Mouse (Mus musculus): ENCODE data around the gene Trib2.

DNA sequence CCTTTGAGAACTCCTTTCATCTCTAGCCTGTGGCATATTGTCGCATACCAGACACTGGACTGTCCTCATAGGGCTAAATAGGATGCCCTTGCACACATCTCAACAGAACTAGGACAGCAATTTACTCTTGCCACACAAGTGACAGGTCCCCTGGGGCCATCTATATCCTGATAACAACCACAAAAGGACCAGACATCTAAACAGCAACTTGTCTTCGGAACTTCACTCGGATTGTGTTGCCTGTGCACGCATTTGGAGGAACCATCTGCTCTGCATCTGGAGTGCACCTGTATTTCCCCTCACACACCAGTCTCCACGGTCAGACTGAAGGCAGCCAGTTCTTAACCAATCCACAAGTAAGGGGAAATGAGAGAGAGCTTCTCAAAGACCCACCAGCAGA lies 39.2 kb upstream of the Trib2 start:
- TF ChIP-seq POLR2A (IDR thresholded peaks at IDR 0.05; ENCODE audit: low read depth, low read length), result no peak
- no peak for TF ChIP-seq CTCF (IDR thresholded peaks at IDR 0.05; ENCODE audit: extremely low read depth, insufficient read depth, insufficient read length, insufficient replicate concordance)

Measured in spleen, adult 2 months (tissue).